Mouse (Mus musculus) C2C12 (cell line): ENCODE data around the gene St3gal3.

Experiments used
- CEBPB ChIP-seq: IDR thresholded peaks from one replicate; pipeline ENCODE4 v1.6.1; 2011; ENCODE audit warnings: low read depth, mild to moderate bottlenecking, control low read depth, moderate library complexity
- CTCF ChIP-seq: IDR thresholded peaks from one replicate; pipeline ENCODE4 v1.5.1; 2011; ENCODE audit not compliant: control insufficient read depth, insufficient read depth, insufficient read length
- MYOG ChIP-seq: IDR thresholded peaks from one replicate; pipeline ENCODE4 v1.6.1; 2011; ENCODE audit not compliant: control insufficient read depth, insufficient read length; ENCODE audit errors: extremely low read depth

DNA sequence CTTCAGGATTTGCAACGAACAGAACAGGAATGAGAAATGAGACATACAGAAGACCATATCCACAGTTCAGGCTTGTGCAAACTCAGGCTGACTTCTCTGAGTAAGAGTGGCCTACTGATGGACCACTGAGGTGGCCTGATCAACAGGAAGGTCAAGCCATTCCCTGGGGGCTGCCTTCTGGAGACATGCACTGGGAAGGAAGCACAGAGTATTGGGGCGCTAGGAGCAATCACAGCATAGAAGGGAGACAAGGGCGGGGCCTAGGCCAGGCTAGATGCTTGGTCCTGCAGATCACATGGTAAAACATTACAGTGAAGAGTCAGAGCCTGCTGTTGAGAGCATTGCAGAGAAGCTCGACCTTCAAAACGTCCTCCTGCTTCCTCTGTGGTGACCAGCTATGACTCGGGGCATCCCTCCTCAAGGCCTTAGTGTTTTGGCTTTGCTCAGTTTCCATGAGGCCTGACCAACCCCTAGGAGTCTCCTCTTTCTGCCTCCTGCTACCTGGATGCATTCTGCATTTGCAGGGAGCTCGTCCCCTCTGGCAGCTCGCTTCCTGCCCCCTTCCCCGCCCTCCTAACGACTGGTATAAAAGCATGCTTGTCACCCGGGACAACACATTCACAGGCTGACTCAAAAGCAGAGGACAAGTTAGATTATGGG lies 74.8 kb downstream of the St3gal3 start:
- TF ChIP-seq CTCF (no peak), CEBPB (no peak), MYOG (no peak)
